Mouse (Mus musculus): ENCODE measurements around the gene Lmln. TPM values are rescaled to one million over a fixed set of nuclear protein-coding genes. Genes with fewer than 3 reads are reported as not detected.

Gene Lmln
- total and polyA plus RNA-seq, 3 experiments: 1.5 to 3.2 (median 2.6) TPM

DNA sequence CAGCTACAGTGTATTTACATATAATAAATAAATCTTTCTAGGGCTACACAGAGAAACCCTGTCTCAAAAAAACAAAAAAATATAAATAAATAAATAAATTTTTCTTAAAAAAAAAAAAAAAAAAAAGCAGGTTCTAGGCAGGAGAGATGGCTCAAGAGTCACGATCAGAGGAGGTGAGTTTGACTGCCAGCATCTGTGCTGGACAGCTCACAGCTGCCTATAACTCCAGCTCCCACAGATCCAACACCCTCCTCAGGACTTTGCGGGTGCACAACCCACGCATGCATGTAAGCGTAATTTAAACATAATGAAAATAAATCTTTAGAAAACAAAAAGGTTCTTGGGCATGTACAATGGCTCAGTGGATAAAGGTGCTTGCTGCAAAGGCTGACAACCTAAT, 26.3 kb upstream of the Lmln start:
- Histone ChIP-seq H3K27me3 (replicated peaks) (no peaks in the 10 kb centered on the region), H3K9ac (ENCODE audit: insufficient read depth, low read depth) (no peak overlapping the region), H3K4me1 (ENCODE audit: control insufficient read depth in 1 of 2, insufficient read depth in 2 of 2) (no peaks in the 10 kb centered on the region; a peak in 1 of 4 replicates), H3K9me3 (replicated peaks; ENCODE audit: low read length) (no peaks in the 10 kb centered on the region), H3K27ac (ENCODE audit: insufficient read depth, low read depth) (no peak overlapping the region), H3K36me3 (replicated peaks in 1 of 2; ENCODE audit: control insufficient read depth in 1 of 2, insufficient read depth in 1 of 2, low read length in 1 of 2) (peaks cover 0 to 66% of the 10 kb centered on the region in 2 experiments), H3K79me2 (replicated peaks; ENCODE audit: control insufficient read depth, extremely low read depth, insufficient read depth, poor library complexity, severe bottlenecking) (no peaks in the 10 kb centered on the region), H3K4me3 (replicated peaks in 1 of 3; ENCODE audit: low read depth in 2 of 3, low read length in 2 of 3, poor library complexity in 1 of 3) (no peak overlapping the region), H3K4me2 (ENCODE audit: insufficient read depth, low read depth, poor library complexity, severe bottlenecking) (no peak overlapping the region)
- DNase-seq (ENCODE audit: extremely low read depth): no peak
- dilution Hi-C loops (cut with MboI; ENCODE audit: extremely low pct_ligation_motif_present, extremely low pct_unique_long_range_greater_than_20kb, low sequenced_read_pairs) (no loop called here), in situ Hi-C loops (cut with MboI; ENCODE audit: low pct_ligation_motif_present, low pct_unique_long_range_greater_than_20kb, low sequenced_read_pairs) (no loop called here)
- TF ChIP-seq MXI1 (IDR thresholded peaks at IDR 0.05; ENCODE audit: low read depth, low read length) (no peak), SMC3 (IDR thresholded peaks at IDR 0.05; ENCODE audit: low read depth, low read length) (no peak), RCOR1 (conservative IDR thresholded peaks at IDR 0.05; ENCODE audit: low read depth, low read length) (no peak), SIN3A (IDR thresholded peaks at IDR 0.05; ENCODE audit: low read length) (no peak), CTCF (conservative IDR thresholded peaks at IDR 0.05 in 1 of 2, IDR thresholded peaks at IDR 0.05 in 1 of 2; ENCODE audit: low read depth in 2 of 2, low read length in 2 of 2) (0 out of 4 replicates have a peak, but pooled peaks of 1 of the 2 experiments have one; percentile 9), IRF4 (IDR thresholded peaks at IDR 0.05; ENCODE audit: low read depth, low read length) (no peak)

DNA sequence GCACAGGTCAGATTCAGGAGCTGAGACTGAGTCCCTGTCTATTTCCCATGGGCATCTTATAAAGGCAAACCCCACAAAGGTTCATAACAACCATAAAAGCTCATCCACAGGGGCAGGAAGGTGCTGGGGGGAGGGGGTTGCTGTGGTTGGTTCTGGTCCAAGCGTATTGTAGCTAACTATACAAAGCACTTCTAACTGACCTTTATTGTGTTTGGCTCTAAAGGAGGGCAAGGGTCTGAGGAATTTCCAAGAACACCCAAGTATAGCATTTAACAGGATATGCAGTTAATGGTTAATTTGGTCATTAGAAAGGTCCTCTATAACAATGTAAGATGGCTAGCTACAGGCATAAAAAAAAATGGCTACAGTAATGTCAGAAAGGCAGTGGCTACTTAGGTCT, 19.6 kb upstream of the Lmln start:
- Histone ChIP-seq H3K9ac (ENCODE audit: insufficient read depth, low read depth) (no peak overlapping the region), H3K4me2 (ENCODE audit: insufficient read depth, low read depth, poor library complexity, severe bottlenecking) (no peak overlapping the region), H3K4me3 (replicated peaks in 1 of 3; ENCODE audit: low read depth in 2 of 3, low read length in 2 of 3, poor library complexity in 1 of 3) (peak overlapping the region in 1 of 3 experiments; percentile 45), H3K79me2 (replicated peaks; ENCODE audit: control insufficient read depth, extremely low read depth, insufficient read depth, poor library complexity, severe bottlenecking) (no peaks in the 10 kb centered on the region), H3K27me3 (replicated peaks) (no peaks in the 10 kb centered on the region), H3K4me1 (ENCODE audit: control insufficient read depth in 1 of 2, insufficient read depth in 2 of 2) (peaks cover 3 to 12% of the 10 kb centered on the region in 2 experiments), H3K36me3 (replicated peaks in 1 of 2; ENCODE audit: control insufficient read depth in 1 of 2, insufficient read depth in 1 of 2, low read length in 1 of 2) (peaks cover 0 to 29% of the 10 kb centered on the region in 2 experiments), H3K27ac (ENCODE audit: insufficient read depth, low read depth) (no peak overlapping the region), H3K9me3 (replicated peaks; ENCODE audit: low read length) (no peaks in the 10 kb centered on the region)
- dilution Hi-C loops (cut with MboI; ENCODE audit: extremely low pct_ligation_motif_present, extremely low pct_unique_long_range_greater_than_20kb, low sequenced_read_pairs) (no loop called here), in situ Hi-C loops (cut with MboI; ENCODE audit: low pct_ligation_motif_present, low pct_unique_long_range_greater_than_20kb, low sequenced_read_pairs) (no loop called here)
- TF ChIP-seq MEF2A (IDR thresholded peaks at IDR 0.05; ENCODE audit: borderline replicate concordance, low read depth, low read length) (no peak), TCF12 (IDR thresholded peaks at IDR 0.05; ENCODE audit: low read depth, low read length) (no peak), MYC (IDR thresholded peaks at IDR 0.05; ENCODE audit: low read depth, low read length) (no peak), MAFK (IDR thresholded peaks at IDR 0.05; ENCODE audit: insufficient replicate concordance, low read length) (no peak), JUND (conservative IDR thresholded peaks at IDR 0.05; ENCODE audit: low read depth, low read length) (no peak), RCOR1 (conservative IDR thresholded peaks at IDR 0.05; ENCODE audit: low read depth, low read length) (no peak), TBP (conservative IDR thresholded peaks at IDR 0.05; ENCODE audit: low read depth, low read length) (no peak)
- DNase-seq (ENCODE audit: extremely low read depth): no peak

DNA sequence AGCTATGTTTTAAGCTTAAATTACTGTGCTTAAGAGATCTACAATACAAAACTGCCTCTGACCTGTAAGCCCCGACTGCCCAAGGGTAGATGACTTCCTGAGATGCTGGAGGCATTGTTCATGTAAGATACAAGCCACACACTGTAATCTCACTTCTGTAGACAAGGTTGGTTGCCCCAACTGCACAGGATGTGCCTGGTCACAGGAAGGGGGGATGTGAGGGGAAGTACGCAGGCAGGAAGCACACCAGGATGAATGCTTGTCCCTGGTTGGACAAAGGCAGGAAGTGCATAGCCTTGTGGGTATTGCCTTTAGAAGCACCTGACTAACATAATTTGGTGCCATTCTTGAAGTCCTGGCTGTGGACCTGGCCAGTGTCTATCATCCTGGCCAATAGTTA, 19.1 kb upstream of the Lmln start:
- Histone ChIP-seq H3K9me3 (replicated peaks; ENCODE audit: low read length) (no peaks in the 10 kb centered on the region), H3K36me3 (replicated peaks in 1 of 2; ENCODE audit: control insufficient read depth in 1 of 2, insufficient read depth in 1 of 2, low read length in 1 of 2) (peaks cover 0 to 27% of the 10 kb centered on the region in 2 experiments), H3K4me2 (ENCODE audit: insufficient read depth, low read depth, poor library complexity, severe bottlenecking) (no peak overlapping the region), H3K9ac (ENCODE audit: insufficient read depth, low read depth) (no peak overlapping the region), H3K27ac (ENCODE audit: insufficient read depth, low read depth) (no peak overlapping the region), H3K27me3 (replicated peaks) (no peaks in the 10 kb centered on the region), H3K4me3 (replicated peaks in 1 of 3; ENCODE audit: low read depth in 2 of 3, low read length in 2 of 3, poor library complexity in 1 of 3) (peak overlapping the region; percentile 21 to 45 (median 23)), H3K79me2 (replicated peaks; ENCODE audit: control insufficient read depth, extremely low read depth, insufficient read depth, poor library complexity, severe bottlenecking) (no peaks in the 10 kb centered on the region), H3K4me1 (ENCODE audit: control insufficient read depth in 1 of 2, insufficient read depth in 2 of 2) (peaks cover 5 to 12% of the 10 kb centered on the region in 2 experiments)
- TF ChIP-seq HCFC1 (IDR thresholded peaks at IDR 0.05; ENCODE audit: low read depth, low read length) (peak; percentile 58; the same call in 1 of the 2 replicates), SIN3A (IDR thresholded peaks at IDR 0.05; ENCODE audit: low read length) (no peak), USF1 (IDR thresholded peaks at IDR 0.05; ENCODE audit: low read depth, low read length) (no peak), TCF12 (IDR thresholded peaks at IDR 0.05; ENCODE audit: low read depth, low read length) (0 out of 2 replicates have a peak, but pooled peaks have one; percentile 11), RCOR1 (conservative IDR thresholded peaks at IDR 0.05; ENCODE audit: low read depth, low read length) (no peak), MAX (IDR thresholded peaks at IDR 0.05; ENCODE audit: low read length) (peak; percentile 38; the same call in 1 of the 2 replicates), EP300 (IDR thresholded peaks at IDR 0.05; ENCODE audit: low read length) (no peak), POLR2A (IDR thresholded peaks at IDR 0.05; ENCODE audit: low read depth, low read length) (peak; percentile 52; the same call in 1 of the 2 replicates), JUND (conservative IDR thresholded peaks at IDR 0.05; ENCODE audit: low read depth, low read length) (no peak), NRF1 (IDR thresholded peaks at IDR 0.05; ENCODE audit: low read depth, low read length) (no peak), MYC (IDR thresholded peaks at IDR 0.05; ENCODE audit: low read depth, low read length) (peak; percentile 38; the same call in 1 of the 2 replicates), NELFE (IDR thresholded peaks at IDR 0.05; ENCODE audit: low read depth, low read length) (no peak), ELF1 (IDR thresholded peaks at IDR 0.05; ENCODE audit: low read depth, low read length) (peak; percentile 77)
- in situ Hi-C loops (cut with MboI; ENCODE audit: low pct_ligation_motif_present, low pct_unique_long_range_greater_than_20kb, low sequenced_read_pairs) (no loop called here), dilution Hi-C loops (cut with MboI; ENCODE audit: extremely low pct_ligation_motif_present, extremely low pct_unique_long_range_greater_than_20kb, low sequenced_read_pairs) (no loop called here)
- peak; percentile 82 for DNase-seq (ENCODE audit: extremely low read depth)
